Comparison of ENCODE assay signal across 12 mouse cellular contexts in the genomic region with DNA sequence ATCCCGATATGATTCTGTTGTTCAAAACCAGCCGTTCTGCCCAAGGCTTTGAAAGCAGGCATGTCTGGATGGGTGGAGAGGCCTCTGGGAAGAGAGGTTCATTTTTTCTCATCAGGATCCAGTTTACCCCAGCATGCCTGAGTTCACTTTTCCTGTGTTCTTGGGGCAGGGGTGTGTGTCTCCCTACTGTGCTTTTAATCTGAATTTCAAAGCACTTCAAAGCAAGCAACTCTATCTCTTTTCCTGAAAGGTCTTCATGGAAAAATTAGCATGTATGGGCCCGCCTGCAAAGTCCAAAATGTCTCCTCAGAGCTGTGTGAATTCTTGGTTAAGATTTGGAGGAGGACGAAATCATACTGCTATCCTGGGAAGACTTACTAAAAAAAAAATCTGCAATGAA.
"Had no signal": no experiment of that assay in that cellular context is flagged by ENCODE, and none has a peak within 500 bp of the region (broad histone marks: within the 10 kb centered on the region; RNA-seq: fewer than 3 reads in every experiment).

No protein-coding gene starts in this region.

- DNase-seq: retina, postnatal 1 day; right cerebral cortex, adult 18-20 months; right cerebral cortex, postnatal 14 days; right cerebral cortex, postnatal 25 days; right cerebral cortex, postnatal 4 days; spleen, adult 18-20 months; thymus, adult 18-20 months; thymus, adult 2 months; thymus, postnatal 14 days; thymus, postnatal 25 days; thymus, postnatal 36 days; thymus, postnatal 4 days had no signal
